Mouse (Mus musculus) brain, embryonic 14.5 days (tissue): ENCODE measurements around the gene Pdx1.

Experiments
- CTCF ChIP-seq: fragments of 200-500 bp; IDR thresholded peaks from 2 replicates; pipeline ENCODE4 v1.5.1; 2012; ENCODE audit warnings: inconsistent platforms, mild to moderate bottlenecking, moderate library complexity, borderline replicate concordance; ENCODE audit not compliant: insufficient read depth, insufficient read length; ENCODE audit errors: extremely low read depth
- POLR2A ChIP-seq: fragments of 200-500 bp; IDR thresholded peaks from 2 replicates; pipeline ENCODE4 v1.6.1; 2012; ENCODE audit warnings: mild to moderate bottlenecking, inconsistent platforms, borderline replicate concordance; ENCODE audit not compliant: poor library complexity, insufficient read depth, insufficient read length, severe bottlenecking; ENCODE audit errors: extremely low read depth

DNA sequence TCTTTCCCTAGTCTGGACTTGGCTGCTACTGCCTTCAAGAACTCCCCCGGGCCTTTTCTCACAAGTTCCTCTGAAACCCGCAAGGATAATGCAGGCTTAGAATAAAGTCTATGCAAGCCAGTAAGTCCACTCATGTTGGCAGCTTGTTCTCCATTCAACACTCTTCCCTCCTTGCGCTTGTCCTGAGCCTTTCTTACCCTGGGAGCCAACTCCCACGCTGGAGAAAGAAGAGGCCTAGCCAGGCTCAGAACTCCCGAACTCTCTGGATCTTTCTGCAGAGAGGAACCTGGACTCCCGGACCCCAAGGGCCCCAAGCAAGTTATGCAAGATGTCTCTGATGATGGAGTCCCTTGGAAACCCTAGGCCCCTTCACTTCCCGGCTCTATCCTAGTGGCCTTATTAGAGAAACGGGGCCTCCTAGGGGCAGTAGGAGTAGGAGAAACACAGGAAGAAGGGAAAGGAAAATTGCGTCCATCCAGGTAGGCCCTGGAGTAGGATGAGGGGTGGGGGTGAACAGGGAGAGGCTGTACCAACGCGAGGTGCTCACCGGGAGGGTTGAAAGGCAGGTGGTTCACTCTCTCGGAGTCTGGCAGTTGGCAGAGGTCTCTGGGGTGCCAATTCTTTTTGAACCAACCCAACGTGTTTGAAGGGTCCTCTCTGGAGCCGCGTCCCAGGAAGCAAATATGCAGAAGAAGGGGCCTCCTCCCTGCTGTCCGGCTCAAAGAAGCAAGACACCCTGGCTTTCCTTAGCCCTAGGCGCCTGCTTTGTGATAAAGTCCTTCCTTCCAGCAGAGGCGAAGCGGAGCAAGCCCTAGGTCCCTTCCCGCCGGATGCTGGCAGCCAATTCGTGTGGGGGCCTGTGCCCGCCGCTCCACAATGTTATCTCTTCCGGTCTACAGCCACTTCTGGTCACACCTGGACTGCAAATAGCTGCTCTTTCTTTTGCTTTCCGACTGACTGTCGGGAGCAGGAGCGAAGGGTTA, 1.2 kb downstream of the Pdx1 start:
- TF ChIP-seq POLR2A (no peak), CTCF (no peak)
